Mouse (Mus musculus): Measurements from ENCODE around the gene Sumo1. TPM values are rescaled to one million over a fixed set of nuclear protein-coding genes. Genes with fewer than 3 reads are reported as not detected.

Gene Sumo1
- total RNA-seq, 1 experiment from 2014 or later: 204 TPM

GRCm38 (mm10) chr1:59603893-59604292 is 66.7 kb downstream of the Sumo1 start:
- ATAC-seq (replicated peaks; ENCODE audit: insufficient number of reproducible peaks, low FRiP score, low TSS enrichment, poor library complexity, severe bottlenecking): no peak

- ATAC-seq (replicated peaks; ENCODE audit: insufficient number of reproducible peaks, low FRiP score, low TSS enrichment, poor library complexity, severe bottlenecking): no peak
Measured at GRCm38 (mm10) chr1:59603417-59603712, 67.3 kb downstream of the Sumo1 start.

- ATAC-seq (replicated peaks; ENCODE audit: insufficient number of reproducible peaks, low FRiP score, low TSS enrichment, poor library complexity, severe bottlenecking): no peak
Measured at GRCm38 (mm10) chr1:59602531-59603416, 67.9 kb downstream of the Sumo1 start.

GRCm38 (mm10) chr1:59595609-59596008 is 75.0 kb downstream of the Sumo1 start:
- ATAC-seq (replicated peaks; ENCODE audit: insufficient number of reproducible peaks, low FRiP score, low TSS enrichment, poor library complexity, severe bottlenecking): no peak

GRCm38 (mm10) chr1:59594586-59595266 is 75.9 kb downstream of the Sumo1 start:
- ATAC-seq (replicated peaks; ENCODE audit: insufficient number of reproducible peaks, low FRiP score, low TSS enrichment, poor library complexity, severe bottlenecking): no peak

GRCm38 (mm10) chr1:59593622-59594035 is 77.0 kb downstream of the Sumo1 start:
- ATAC-seq (replicated peaks; ENCODE audit: insufficient number of reproducible peaks, low FRiP score, low TSS enrichment, poor library complexity, severe bottlenecking): peak; percentile 67

GRCm38 (mm10) chr1:59592876-59593275 is 77.8 kb downstream of the Sumo1 start:
- ATAC-seq (replicated peaks; ENCODE audit: insufficient number of reproducible peaks, low FRiP score, low TSS enrichment, poor library complexity, severe bottlenecking): peak; percentile 67

- no peak for ATAC-seq (replicated peaks; ENCODE audit: insufficient number of reproducible peaks, low FRiP score, low TSS enrichment, poor library complexity, severe bottlenecking)
Measured at GRCm38 (mm10) chr1:59592359-59592758, 78.3 kb downstream of the Sumo1 start.

GRCm38 (mm10) chr1:59589271-59589670 is 81.4 kb downstream of the Sumo1 start:
- ATAC-seq (replicated peaks; ENCODE audit: insufficient number of reproducible peaks, low FRiP score, low TSS enrichment, poor library complexity, severe bottlenecking): no peak

- ATAC-seq (replicated peaks; ENCODE audit: insufficient number of reproducible peaks, low FRiP score, low TSS enrichment, poor library complexity, severe bottlenecking): peak; percentile 74; the same call in 1 of the 2 replicates
Measured at GRCm38 (mm10) chr1:59584656-59585410, 85.8 kb downstream of the Sumo1 start.

GRCm38 (mm10) chr1:59580880-59581279 is 89.8 kb downstream of the Sumo1 start:
- no peak for ATAC-seq (replicated peaks; ENCODE audit: insufficient number of reproducible peaks, low FRiP score, low TSS enrichment, poor library complexity, severe bottlenecking)

GRCm38 (mm10) chr1:59580131-59580751 is 90.4 kb downstream of the Sumo1 start:
- no peak for ATAC-seq (replicated peaks; ENCODE audit: insufficient number of reproducible peaks, low FRiP score, low TSS enrichment, poor library complexity, severe bottlenecking)

- ATAC-seq (replicated peaks; ENCODE audit: insufficient number of reproducible peaks, low FRiP score, low TSS enrichment, poor library complexity, severe bottlenecking): no peak
Measured at GRCm38 (mm10) chr1:59579327-59579726, 91.3 kb downstream of the Sumo1 start.

GRCm38 (mm10) chr1:59578770-59579169 is 91.9 kb downstream of the Sumo1 start:
- no peak for ATAC-seq (replicated peaks; ENCODE audit: insufficient number of reproducible peaks, low FRiP score, low TSS enrichment, poor library complexity, severe bottlenecking)

GRCm38 (mm10) chr1:59574262-59575187 is 96.1 kb downstream of the Sumo1 start:
- ATAC-seq (replicated peaks; ENCODE audit: insufficient number of reproducible peaks, low FRiP score, low TSS enrichment, poor library complexity, severe bottlenecking): no peak

GRCm38 (mm10) chr1:59573843-59574242 is 96.8 kb downstream of the Sumo1 start:
- ATAC-seq (replicated peaks; ENCODE audit: insufficient number of reproducible peaks, low FRiP score, low TSS enrichment, poor library complexity, severe bottlenecking): no peak

- no peak for ATAC-seq (replicated peaks; ENCODE audit: insufficient number of reproducible peaks, low FRiP score, low TSS enrichment, poor library complexity, severe bottlenecking)
Measured at GRCm38 (mm10) chr1:59571502-59571901, 99.1 kb downstream of the Sumo1 start.

- no peak for ATAC-seq (replicated peaks; ENCODE audit: insufficient number of reproducible peaks, low FRiP score, low TSS enrichment, poor library complexity, severe bottlenecking)
Measured at GRCm38 (mm10) chr1:59570767-59571166, 99.9 kb downstream of the Sumo1 start.

Measured in monocyte, adult 5-6 weeks (primary cell).